Mouse (Mus musculus): ENCODE results near the gene B2m. TPM values are rescaled to one million over a fixed set of nuclear protein-coding genes. Genes with fewer than 3 reads are reported as not detected.

The B2m gene
- polyA plus RNA-seq, 1 experiment = 609 TPM

DNA sequence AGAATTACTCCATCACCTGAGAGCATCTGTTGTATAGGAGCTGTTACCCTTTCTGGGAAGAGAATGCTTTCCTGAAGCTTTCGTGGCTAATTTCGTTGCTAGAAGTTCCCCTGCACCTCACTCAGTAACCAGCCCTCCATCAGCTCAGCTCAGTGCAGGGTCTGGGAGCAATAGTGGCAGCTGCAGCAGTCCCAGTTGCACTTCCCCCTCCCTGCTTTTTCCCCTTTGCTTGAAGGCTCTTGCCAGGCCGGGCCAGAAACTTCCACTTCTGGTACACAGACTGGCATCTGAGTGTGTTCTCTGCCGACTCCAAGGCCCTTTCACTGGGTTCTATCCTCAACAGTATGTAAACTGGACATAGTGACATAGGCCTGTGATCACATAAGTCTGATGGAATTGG is 37.6 kb downstream of the B2m start:
- 49% methylated on average over 4 of the region's 4 CpGs for WGBS
- no peaks in the 10 kb centered on the region for H3K4me1 ChIP-seq (ENCODE audit: control insufficient read depth, insufficient read depth, low read length)
- TF ChIP-seq CTCF (IDR thresholded peaks at IDR 0.05; ENCODE audit: control insufficient read depth, insufficient read depth, low read length) (no peak), POLR2A (IDR thresholded peaks at IDR 0.05; ENCODE audit: borderline replicate concordance, control insufficient read depth, low read depth, low read length) (no peak)
- H3K4me3 ChIP-seq (replicated peaks; ENCODE audit: control insufficient read depth, low read depth, low read length) = no peak overlapping the region
- H3K27ac ChIP-seq (ENCODE audit: control insufficient read depth, insufficient read depth, low read depth, low read length, poor library complexity) = no peak overlapping the region

DNA sequence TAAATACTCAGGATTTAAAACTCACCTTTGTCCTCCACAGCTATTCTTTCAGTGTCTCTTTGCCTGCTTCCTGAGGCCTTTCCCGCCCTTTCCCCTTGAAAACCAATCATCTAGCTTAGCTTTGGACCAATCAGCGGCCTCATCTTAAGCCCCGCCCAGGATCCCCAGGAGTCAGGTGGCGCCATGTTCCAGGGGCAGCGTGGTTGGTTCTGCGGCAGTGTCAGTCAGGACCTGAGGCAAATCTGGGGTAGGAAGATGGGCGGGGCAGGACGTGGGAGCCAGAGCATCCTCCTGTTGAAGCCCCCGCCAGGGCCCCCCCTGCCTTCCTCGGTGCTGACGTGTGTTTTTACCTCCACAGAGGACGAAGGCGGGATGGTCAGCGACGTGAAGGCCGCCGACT is 38.6 kb downstream of the B2m start, which contains the start of the genes Patl2 and Terb2:
TSS of gene Patl2 (minus strand) at position 84 of the 400 bp plus-strand sequence.
TSS of gene Terb2 (plus strand) at position 167 of the 400 bp plus-strand sequence.
- 86% methylated on average over 17 of the region's 17 CpGs for WGBS
- H3K27ac ChIP-seq (ENCODE audit: control insufficient read depth, insufficient read depth, low read depth, low read length, poor library complexity) = no peak within 1 kb of the TSS
- no peak within 1 kb of the TSS for H3K4me3 ChIP-seq (replicated peaks; ENCODE audit: control insufficient read depth, low read depth, low read length)
- TF ChIP-seq POLR2A (IDR thresholded peaks at IDR 0.05; ENCODE audit: borderline replicate concordance, control insufficient read depth, low read depth, low read length) (no peak), CTCF (IDR thresholded peaks at IDR 0.05; ENCODE audit: control insufficient read depth, insufficient read depth, low read length) (no peak)
- H3K4me1 ChIP-seq (ENCODE audit: control insufficient read depth, insufficient read depth, low read length) = no peaks in the 10 kb centered on the region

DNA sequence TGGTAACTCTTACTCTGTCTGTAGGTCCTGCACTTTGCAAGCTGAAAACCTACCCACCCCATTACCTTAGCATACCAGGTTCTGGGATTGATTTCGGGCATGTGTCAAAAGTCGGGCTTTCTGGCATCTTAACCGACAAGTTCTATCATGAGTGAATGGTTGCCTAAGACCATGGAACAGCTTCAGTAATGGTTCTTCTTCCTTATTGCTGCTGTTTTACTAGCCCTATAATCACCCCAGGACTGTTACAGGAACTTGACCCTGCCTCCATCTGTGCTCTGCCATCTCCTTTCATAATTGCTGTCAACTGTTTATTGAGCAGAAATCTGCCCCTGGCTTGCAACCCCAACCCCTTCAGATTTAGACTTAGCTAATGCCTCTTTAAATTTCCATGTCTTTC is 39.3 kb downstream of the B2m start:
- 74% methylated on average over 3 of the region's 3 CpGs for WGBS
- Histone ChIP-seq H3K4me1 (ENCODE audit: control insufficient read depth, insufficient read depth, low read length) (no peaks in the 10 kb centered on the region), H3K4me3 (replicated peaks; ENCODE audit: control insufficient read depth, low read depth, low read length) (no peak overlapping the region), H3K27ac (ENCODE audit: control insufficient read depth, insufficient read depth, low read depth, low read length, poor library complexity) (no peak overlapping the region)
- no peak for TF ChIP-seq POLR2A (IDR thresholded peaks at IDR 0.05; ENCODE audit: borderline replicate concordance, control insufficient read depth, low read depth, low read length)
- no peak for TF ChIP-seq CTCF (IDR thresholded peaks at IDR 0.05; ENCODE audit: control insufficient read depth, insufficient read depth, low read length)

DNA sequence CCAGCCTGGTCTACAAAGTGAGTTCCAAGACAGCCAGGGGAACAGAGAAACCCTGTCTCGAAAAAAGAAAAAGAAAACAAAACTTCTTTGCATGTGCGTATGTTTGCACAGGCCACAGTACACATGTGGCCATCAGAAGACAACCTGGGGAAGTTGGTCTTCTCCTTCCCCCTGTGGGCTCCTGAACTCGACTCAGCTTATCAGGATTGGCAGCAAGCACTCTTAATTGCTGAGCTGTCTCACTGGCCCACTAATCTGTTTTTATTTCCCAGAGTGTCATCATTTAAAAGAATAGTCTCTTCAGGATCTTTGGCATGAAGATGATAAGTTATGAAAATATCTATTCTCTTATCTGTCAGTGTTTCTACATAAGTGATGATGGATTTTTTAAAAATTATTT is 44.4 kb downstream of the B2m start:
- H3K4me3 ChIP-seq (replicated peaks; ENCODE audit: control insufficient read depth, low read depth, low read length) = no peak overlapping the region
- TF ChIP-seq CTCF (IDR thresholded peaks at IDR 0.05; ENCODE audit: control insufficient read depth, insufficient read depth, low read length) = no peak
- no peak for TF ChIP-seq POLR2A (IDR thresholded peaks at IDR 0.05; ENCODE audit: borderline replicate concordance, control insufficient read depth, low read depth, low read length)
- H3K4me1 ChIP-seq (ENCODE audit: control insufficient read depth, insufficient read depth, low read length) = no peaks in the 10 kb centered on the region
- no peak overlapping the region for H3K27ac ChIP-seq (ENCODE audit: control insufficient read depth, insufficient read depth, low read depth, low read length, poor library complexity)
- 51% methylated on average over 3 of the region's 3 CpGs for WGBS

DNA sequence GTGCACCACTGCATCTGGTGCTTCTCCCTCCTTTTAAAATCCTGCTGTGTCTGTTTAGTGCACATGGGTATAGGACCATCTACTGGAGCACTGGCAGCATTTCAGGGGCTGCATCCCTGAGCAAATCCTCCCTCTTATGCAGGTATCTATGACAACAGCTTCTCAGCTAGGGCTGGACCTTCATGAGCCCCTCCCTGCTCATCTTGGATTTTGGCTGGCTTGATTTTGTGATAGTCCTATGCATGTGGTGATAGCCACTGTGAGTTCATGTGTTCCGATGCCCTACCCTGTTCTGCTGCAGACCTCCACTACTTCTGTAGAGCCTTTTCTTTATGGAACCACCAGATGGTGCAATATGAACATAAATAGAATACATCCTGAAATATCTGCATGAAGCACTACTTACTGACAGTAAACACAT is 47.0 kb downstream of the B2m start:
- H3K27ac ChIP-seq (ENCODE audit: control insufficient read depth, insufficient read depth, low read depth, low read length, poor library complexity) = no peak overlapping the region
- no peak overlapping the region for H3K4me3 ChIP-seq (replicated peaks; ENCODE audit: control insufficient read depth, low read depth, low read length)
- 45% methylated on average over 1 of the region's 1 CpGs for WGBS
- H3K4me1 ChIP-seq (ENCODE audit: control insufficient read depth, insufficient read depth, low read length) = no peaks in the 10 kb centered on the region
- TF ChIP-seq CTCF (IDR thresholded peaks at IDR 0.05; ENCODE audit: control insufficient read depth, insufficient read depth, low read length) (no peak), POLR2A (IDR thresholded peaks at IDR 0.05; ENCODE audit: borderline replicate concordance, control insufficient read depth, low read depth, low read length) (no peak)

DNA sequence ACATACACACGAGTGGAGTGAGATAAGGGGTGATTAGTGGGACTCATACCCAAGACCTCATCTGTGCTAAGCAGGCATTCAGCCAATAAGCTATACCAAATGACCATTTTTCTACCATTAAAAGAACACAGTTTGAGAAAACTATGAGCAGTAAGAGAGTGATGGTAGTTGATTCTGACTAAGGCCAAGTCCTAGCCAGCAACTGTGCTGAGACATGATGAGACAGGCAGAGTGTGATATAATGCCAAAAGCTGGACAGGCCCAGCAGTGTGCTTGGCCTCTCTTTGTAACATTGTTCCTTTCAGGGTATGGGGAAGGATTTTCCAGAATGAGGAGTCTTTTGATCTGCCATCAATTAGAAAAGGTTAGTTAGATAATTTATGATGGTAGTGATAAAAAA is 54.0 kb downstream of the B2m start:
- H3K4me1 ChIP-seq (ENCODE audit: control insufficient read depth, insufficient read depth, low read length) = no peaks in the 10 kb centered on the region
- 71% methylated on average over 1 of the region's 1 CpGs for WGBS
- H3K27ac ChIP-seq (ENCODE audit: control insufficient read depth, insufficient read depth, low read depth, low read length, poor library complexity) = no peak overlapping the region
- no peak overlapping the region for H3K4me3 ChIP-seq (replicated peaks; ENCODE audit: control insufficient read depth, low read depth, low read length)
- TF ChIP-seq POLR2A (IDR thresholded peaks at IDR 0.05; ENCODE audit: borderline replicate concordance, control insufficient read depth, low read depth, low read length) = no peak
- no peak for TF ChIP-seq CTCF (IDR thresholded peaks at IDR 0.05; ENCODE audit: control insufficient read depth, insufficient read depth, low read length)

Other genes with a start within 250 kb of the B2m start
- gene Ctdspl2, start 191.7 kb upstream of the B2m start, polyA plus RNA-seq (2011; ENCODE audit: insufficient read depth, insufficient read length, low replicate concordance, missing spikeins) = 7.5 and 11.6 TPM in 2 replicates
- not detected in 2 replicates for gene Mageb3, start 191.6 kb upstream of the B2m start, polyA plus RNA-seq (2011; ENCODE audit: insufficient read depth, insufficient read length, low replicate concordance, missing spikeins)
- gene Eif3j1, start 119.1 kb upstream of the B2m start, polyA plus RNA-seq (2011; ENCODE audit: insufficient read depth, insufficient read length, low replicate concordance, missing spikeins) = 8.4 and 12.0 TPM in 2 replicates
- 1.7 and 6.3 TPM in 2 replicates for gene Spg11, start 29.3 kb upstream of the B2m start, polyA plus RNA-seq (2011; ENCODE audit: insufficient read depth, insufficient read length, low replicate concordance, missing spikeins)
- not detected in 2 replicates for gene Trim69, start 13.0 kb downstream of the B2m start, polyA plus RNA-seq (2011; ENCODE audit: insufficient read depth, insufficient read length, low replicate concordance, missing spikeins)
- gene Patl2, start 38.5 kb downstream of the B2m start, polyA plus RNA-seq (2011; ENCODE audit: insufficient read depth, insufficient read length, low replicate concordance, missing spikeins) = not detected in 2 replicates
- gene Terb2, start 38.6 kb downstream of the B2m start, polyA plus RNA-seq (2011; ENCODE audit: insufficient read depth, insufficient read length, low replicate concordance, missing spikeins) = not detected in 2 replicates
- gene Sord, start 87.1 kb downstream of the B2m start, polyA plus RNA-seq (2011; ENCODE audit: insufficient read depth, insufficient read length, low replicate concordance, missing spikeins) = 39.9 and 72.6 TPM in 2 replicates
- gene Duox2, start 150.8 kb downstream of the B2m start, polyA plus RNA-seq (2011; ENCODE audit: insufficient read depth, insufficient read length, low replicate concordance, missing spikeins) = not detected in 2 replicates
- gene Duoxa2, start 151.2 kb downstream of the B2m start, polyA plus RNA-seq (2011; ENCODE audit: insufficient read depth, insufficient read length, low replicate concordance, missing spikeins) = not detected in 2 replicates
- gene Duoxa1, start 166.0 kb downstream of the B2m start, polyA plus RNA-seq (2011; ENCODE audit: insufficient read depth, insufficient read length, low replicate concordance, missing spikeins) = not detected in 2 replicates
- not detected in 2 replicates for gene Duox1, start 168.0 kb downstream of the B2m start, polyA plus RNA-seq (2011; ENCODE audit: insufficient read depth, insufficient read length, low replicate concordance, missing spikeins)
- 9.6 and 14.7 TPM in 2 replicates for gene Shf, start 221.5 kb downstream of the B2m start, polyA plus RNA-seq (2011; ENCODE audit: insufficient read depth, insufficient read length, low replicate concordance, missing spikeins)

All from bone marrow, adult 2 months (tissue).